Mouse (Mus musculus): ENCODE measurements at regions not wholly inside any gene's neighbourhood (a gene's known extent, or its start where the extent isn't known, plus 50 kb on each side); places are given as distances from the start of the nearest gene placed in this dataset.
"Not testable (repeated sequence)": the region's sequence is repeated elsewhere in the genome, so short reads cannot be mapped to it uniquely, and the experiment has no call there.

DNA sequence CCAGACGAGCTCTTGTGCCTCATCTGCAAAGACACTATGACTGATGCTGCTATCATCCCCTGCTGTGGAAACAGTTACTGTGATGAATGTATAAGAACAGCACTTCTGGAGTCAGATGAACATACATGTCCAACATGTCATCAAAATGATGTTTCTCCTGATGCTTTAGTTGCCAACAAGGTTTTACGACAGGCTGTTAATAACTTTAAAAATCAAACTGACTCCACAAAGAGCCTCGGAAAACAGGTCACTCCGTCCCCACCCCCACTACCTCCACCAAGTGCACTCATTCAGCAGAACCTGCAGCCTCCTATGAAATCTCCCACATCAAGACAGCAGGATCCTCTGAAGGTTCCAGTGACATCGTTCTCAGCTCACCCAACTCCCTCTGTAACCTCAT, 172.0 kb upstream of the Tmc3 start:
- not testable (repeated sequence) for TF ChIP-seq CTCF (IDR thresholded peaks at IDR 0.05; ENCODE audit: borderline replicate concordance, extremely low read depth, insufficient read depth, insufficient read length); POLR2A (IDR thresholded peaks at IDR 0.05; ENCODE audit: borderline replicate concordance, extremely low read depth, insufficient read depth, insufficient read length, poor library complexity, severe bottlenecking)

Data from brain, embryonic 14.5 days (tissue).